Mouse (Mus musculus): ENCODE measurements at regions not wholly inside any gene's neighbourhood (a gene's known extent, or its start where the extent isn't known, plus 50 kb on each side); places are given as distances from the start of the nearest gene placed in this dataset.

GRCm38 (mm10) chr16:54894661-54895060, 403.1 kb downstream of the Zpld1 start:
- TF ChIP-seq CTCF (IDR thresholded peaks at IDR 0.05; ENCODE audit: borderline replicate concordance, control insufficient read depth, extremely low read depth, insufficient read depth, low read length, poor library complexity) (no peak), POLR2A (IDR thresholded peaks at IDR 0.05; ENCODE audit: control insufficient read depth, extremely low read depth, insufficient read depth, low read length, poor library complexity) (no peak)

All from thymus, adult 2 months (tissue).